Mouse (Mus musculus) hindbrain, embryonic 16.5 days (tissue): Measurements from ENCODE around the gene Cox14. TPM values are rescaled to one million over a fixed set of nuclear protein-coding genes. Genes with fewer than 3 reads are reported as not detected.
A peak's percentile ranks its signal among the peaks of the same experiment; 100 is the strongest.
"Not testable (repeated sequence)": the region's sequence is repeated elsewhere in the genome, so short reads cannot be mapped to it uniquely, and the experiment has no call there.

Experiments used
- ATAC-seq: fragments of 200-750 bp; cut with Nextera tagmentation; 2 replicates; pipeline ENCODE4 v1.8.0; 2017; ENCODE audit warnings: moderate TSS enrichment, moderate library complexity
- H3K27ac ChIP-seq: fragments of 300-500 bp; sonication (generic); 2 replicates; pipeline ENCODE4 v1.5.1; 2014; ENCODE audit warnings: low read depth, mild to moderate bottlenecking, control low read depth, low read length, moderate library complexity
- H3K27me3 ChIP-seq: fragments of 300-500 bp; sonication (generic); replicated peaks from 2 replicates; pipeline ENCODE4 v1.6.1; 2014; ENCODE audit warnings: low read length; ENCODE audit not compliant: control insufficient read depth, insufficient read depth
- H3K36me3 ChIP-seq: fragments of 300-500 bp; sonication (generic); 2 replicates; pipeline ENCODE4 v1.6.1; 2014; ENCODE audit warnings: mild to moderate bottlenecking, low read length, moderate library complexity, mixed read lengths; ENCODE audit not compliant: control insufficient read depth, insufficient read depth
- H3K4me1 ChIP-seq: fragments of 300-500 bp; sonication (generic); 2 replicates; pipeline ENCODE4 v1.6.1; 2014; ENCODE audit warnings: low read depth, low read length; ENCODE audit not compliant: control insufficient read depth, insufficient read depth
- H3K4me2 ChIP-seq: fragments of 300-500 bp; sonication (generic); 2 replicates; pipeline ENCODE4 v1.6.1; 2014; ENCODE audit warnings: mild to moderate bottlenecking, low read length, control low read depth, moderate library complexity
- H3K4me3 ChIP-seq: fragments of 300-500 bp; sonication (generic); 2 replicates; pipeline ENCODE4 v1.5.1; 2014; ENCODE audit warnings: mild to moderate bottlenecking, low read length, control low read depth, moderate library complexity
- H3K9ac ChIP-seq: fragments of 300-500 bp; sonication (generic); 2 replicates; pipeline ENCODE4 v1.6.1; 2014; ENCODE audit warnings: low read depth, mild to moderate bottlenecking, control low read depth, low read length, moderate library complexity
- H3K9me3 ChIP-seq: fragments of 300-500 bp; sonication (generic); 2 replicates; pipeline ENCODE4 v1.6.1; 2014; ENCODE audit warnings: mild to moderate bottlenecking, low read length, moderate library complexity; ENCODE audit not compliant: control insufficient read depth
- WGBS: fragments of 180-500 bp; shearing (Covaris S2); extraction: QIAGEN DNeasy Blood & Tissue Kit; methylation state at CpG from one replicate; pipeline ENCODE4 v1.1.7; 2014; 5-methylcytosine and 5-hydroxymethylcytosine counted together
- polyA plus RNA-seq: library from polyadenylated mRNA; unstranded; fragments of >200 nt; fragmentation: Nextera tagmentation; extraction: Ambion mirVana; gene quantifications from 2 replicates; pipeline ENCODE4 v1.2.1, GENCODE M21; 2015

The Cox14 gene
- polyA plus RNA-seq, 1 experiment from 2014 or later: 191 TPM

DNA sequence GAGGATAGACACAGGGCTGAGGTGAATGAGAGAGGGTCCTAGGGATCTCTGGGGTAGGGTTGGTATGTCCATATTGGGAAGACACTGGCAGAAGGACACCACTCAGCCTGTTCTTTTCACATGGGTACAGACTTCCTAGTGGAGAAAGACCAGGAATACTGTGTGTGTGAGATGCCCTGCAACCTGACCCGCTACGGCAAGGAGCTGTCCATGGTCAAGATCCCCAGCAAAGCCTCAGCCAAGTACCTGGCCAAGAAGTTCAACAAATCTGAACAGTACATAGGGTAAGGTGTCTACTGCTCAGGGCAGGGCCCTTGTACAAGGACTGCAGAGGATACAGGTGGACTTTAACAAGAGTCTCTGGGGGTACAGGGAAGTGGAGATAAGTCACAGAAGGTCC is 28.1 kb upstream of the Cox14 start:
- Histone ChIP-seq H3K27me3 (no peaks in the 10 kb centered on the region), H3K4me3 (no peak overlapping the region), H3K4me1 (no peaks in the 10 kb centered on the region; the same call in 1 of the 2 replicates), H3K27ac (no peak overlapping the region), H3K9ac (no peak overlapping the region), H3K4me2 (no peak overlapping the region), H3K9me3 (no peaks in the 10 kb centered on the region), H3K36me3 (peaks cover 27% of the 10 kb centered on the region)
- WGBS: 34% methylated on average over 2 of the region's 2 CpGs
- ATAC-seq: no peak

DNA sequence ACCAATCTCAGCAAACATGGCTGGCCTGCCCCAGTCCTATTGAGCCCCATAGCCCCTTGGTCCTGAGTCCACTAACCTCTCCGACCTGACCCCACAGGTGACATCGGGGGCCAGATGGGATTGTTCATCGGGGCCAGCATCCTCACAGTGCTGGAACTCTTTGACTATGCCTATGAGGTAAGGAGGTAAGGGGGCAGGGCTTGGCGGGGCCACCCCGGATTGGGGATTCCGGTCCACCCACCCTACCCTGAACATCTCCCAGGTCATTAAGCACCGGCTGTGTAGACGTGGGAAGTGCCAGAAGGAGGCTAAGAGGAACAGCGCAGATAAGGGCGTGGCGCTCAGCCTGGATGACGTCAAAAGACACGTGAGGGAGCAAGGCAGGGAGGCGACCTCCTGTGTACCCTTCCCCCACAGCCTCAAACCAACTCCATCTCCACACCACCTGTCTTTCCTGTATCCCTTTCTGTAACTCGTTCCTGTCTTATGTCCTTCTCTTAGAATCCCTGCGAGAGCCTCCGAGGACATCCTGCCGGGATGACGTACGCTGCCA is 26.8 kb upstream of the Cox14 start:
- Histone ChIP-seq H3K36me3 (peaks cover 27% of the 10 kb centered on the region), H3K4me3 (no peak overlapping the region), H3K27ac (no peak overlapping the region), H3K27me3 (no peaks in the 10 kb centered on the region), H3K9me3 (no peaks in the 10 kb centered on the region), H3K4me2 (no peak overlapping the region), H3K4me1 (peaks cover 8% of the 10 kb centered on the region), H3K9ac (no peak overlapping the region)
- 47% methylated on average over 20 of the region's 20 CpGs for WGBS
- no peak for ATAC-seq

DNA sequence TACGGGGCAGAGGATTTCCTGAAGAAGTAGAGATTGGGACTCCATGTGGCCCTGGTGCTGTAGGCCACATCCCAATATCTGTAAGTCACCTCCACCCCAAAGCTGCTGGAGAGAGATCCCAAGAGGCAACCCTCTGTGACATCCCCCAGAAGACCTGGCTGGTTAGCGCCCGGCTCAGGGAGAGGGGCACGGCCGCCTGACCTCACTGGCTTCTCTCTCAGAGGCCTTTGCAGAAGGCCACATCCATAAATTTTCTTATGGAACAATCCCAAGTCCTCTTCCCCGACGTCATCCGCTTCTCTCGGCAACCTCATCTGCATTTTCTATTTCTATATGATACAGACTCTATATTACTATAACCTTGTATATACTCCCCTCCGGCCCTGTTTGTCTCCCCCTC is 25.7 kb upstream of the Cox14 start:
- Histone ChIP-seq H3K27ac (no peak overlapping the region), H3K36me3 (peaks cover 29% of the 10 kb centered on the region)
- 85% methylated on average over 10 of the region's 10 CpGs for WGBS

DNA sequence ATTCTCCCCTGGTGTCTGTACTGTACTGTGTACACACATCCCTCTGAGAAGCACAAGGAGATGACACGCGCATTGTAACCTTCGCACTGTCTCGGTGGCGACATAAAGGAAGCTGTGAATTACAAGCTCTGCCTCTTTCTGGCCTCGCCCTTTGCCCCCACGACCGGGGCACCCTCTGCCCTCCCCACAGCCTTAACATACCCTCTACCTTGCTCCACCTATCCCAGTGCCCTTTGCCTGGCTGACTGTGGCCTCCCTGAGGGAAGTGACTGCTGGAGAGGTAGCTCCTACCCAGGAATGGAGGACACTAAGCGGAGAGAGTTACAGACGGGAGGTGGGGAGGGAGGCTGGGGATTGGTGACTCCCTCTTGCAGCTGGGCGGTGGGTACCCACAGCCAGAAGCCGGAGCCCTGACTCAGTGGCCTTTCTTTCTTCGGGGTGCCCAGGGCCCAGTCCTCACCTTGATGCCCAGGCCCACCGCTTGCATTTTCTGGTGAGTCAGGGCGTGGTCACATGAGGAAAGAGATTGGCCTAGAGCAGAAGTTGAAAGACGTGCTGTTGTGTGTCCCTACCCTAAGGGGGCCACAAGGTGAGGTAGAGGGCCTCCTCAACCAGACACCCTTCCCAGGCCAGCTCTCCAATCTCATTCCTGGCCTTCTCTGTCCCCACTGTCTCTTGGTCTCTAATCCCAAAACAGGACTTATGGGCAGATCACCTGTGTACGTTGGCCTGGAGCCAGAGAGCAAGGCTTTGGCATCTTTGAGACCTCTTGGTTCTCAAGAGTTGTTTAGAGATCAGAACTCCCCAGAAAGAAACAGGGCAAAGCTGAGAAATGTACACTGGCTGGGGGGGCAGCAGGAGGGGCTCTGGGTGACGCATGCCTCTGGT is 25.0 kb upstream of the Cox14 start:
- no peak overlapping the region; the same call in 1 of the 2 replicates for H3K9ac ChIP-seq
- no peak overlapping the region for H3K4me3 ChIP-seq
- no peaks in the 10 kb centered on the region for H3K9me3 ChIP-seq
- H3K36me3 ChIP-seq: peaks cover 29% of the 10 kb centered on the region
- no peak for ATAC-seq
- 89% methylated on average over 18 of the region's 18 CpGs for WGBS
- no peak overlapping the region for H3K27ac ChIP-seq
- H3K27me3 ChIP-seq: no peaks in the 10 kb centered on the region
- peaks cover 25% of the 10 kb centered on the region for H3K4me1 ChIP-seq
- no peak overlapping the region for H3K4me2 ChIP-seq

More for the DNA sequence above, 25.7 kb upstream of the Cox14 start:
- H3K9ac ChIP-seq: no peak overlapping the region; the same call in 1 of the 2 replicates
- no peaks in the 10 kb centered on the region for H3K27me3 ChIP-seq
- H3K4me2 ChIP-seq: no peak overlapping the region
- no peaks in the 10 kb centered on the region for H3K9me3 ChIP-seq
- H3K4me3 ChIP-seq: no peak overlapping the region
- peaks cover 20% of the 10 kb centered on the region for H3K4me1 ChIP-seq
- ATAC-seq: no peak

DNA sequence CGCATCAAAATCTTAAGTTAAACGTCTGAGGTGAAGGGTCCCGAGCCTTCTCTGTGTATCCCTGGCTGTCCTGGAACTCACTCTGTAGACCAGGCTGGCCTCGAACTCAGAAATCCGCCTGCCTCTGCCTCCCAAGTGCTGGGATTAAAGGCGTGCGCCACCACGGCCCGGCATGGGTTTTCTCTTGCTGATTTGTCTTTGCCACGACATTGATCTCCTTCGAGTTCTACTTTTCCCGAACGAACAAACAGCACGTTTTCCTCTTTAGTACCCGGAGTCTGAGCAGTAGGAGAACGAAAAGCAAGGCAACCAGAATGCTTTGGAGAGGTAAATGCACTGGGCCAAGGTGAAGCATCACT is 23.8 kb upstream of the Cox14 start:
- H3K36me3 ChIP-seq: peaks cover 30% of the 10 kb centered on the region
- not testable (repeated sequence) for H3K27me3 ChIP-seq, H3K9me3 ChIP-seq
- H3K4me2 ChIP-seq: peak overlapping the region; percentile 86
- 44% methylated on average over 16 of the region's 16 CpGs for WGBS
- H3K27ac ChIP-seq: peak overlapping the region; percentile 95
- peak overlapping the region; percentile 51 for H3K9ac ChIP-seq
- H3K4me3 ChIP-seq: peak overlapping the region; percentile 77
- H3K4me1 ChIP-seq: peaks cover 28% of the 10 kb centered on the region
- ATAC-seq: peak; percentile 3; the same call in 1 of the 2 replicates

DNA sequence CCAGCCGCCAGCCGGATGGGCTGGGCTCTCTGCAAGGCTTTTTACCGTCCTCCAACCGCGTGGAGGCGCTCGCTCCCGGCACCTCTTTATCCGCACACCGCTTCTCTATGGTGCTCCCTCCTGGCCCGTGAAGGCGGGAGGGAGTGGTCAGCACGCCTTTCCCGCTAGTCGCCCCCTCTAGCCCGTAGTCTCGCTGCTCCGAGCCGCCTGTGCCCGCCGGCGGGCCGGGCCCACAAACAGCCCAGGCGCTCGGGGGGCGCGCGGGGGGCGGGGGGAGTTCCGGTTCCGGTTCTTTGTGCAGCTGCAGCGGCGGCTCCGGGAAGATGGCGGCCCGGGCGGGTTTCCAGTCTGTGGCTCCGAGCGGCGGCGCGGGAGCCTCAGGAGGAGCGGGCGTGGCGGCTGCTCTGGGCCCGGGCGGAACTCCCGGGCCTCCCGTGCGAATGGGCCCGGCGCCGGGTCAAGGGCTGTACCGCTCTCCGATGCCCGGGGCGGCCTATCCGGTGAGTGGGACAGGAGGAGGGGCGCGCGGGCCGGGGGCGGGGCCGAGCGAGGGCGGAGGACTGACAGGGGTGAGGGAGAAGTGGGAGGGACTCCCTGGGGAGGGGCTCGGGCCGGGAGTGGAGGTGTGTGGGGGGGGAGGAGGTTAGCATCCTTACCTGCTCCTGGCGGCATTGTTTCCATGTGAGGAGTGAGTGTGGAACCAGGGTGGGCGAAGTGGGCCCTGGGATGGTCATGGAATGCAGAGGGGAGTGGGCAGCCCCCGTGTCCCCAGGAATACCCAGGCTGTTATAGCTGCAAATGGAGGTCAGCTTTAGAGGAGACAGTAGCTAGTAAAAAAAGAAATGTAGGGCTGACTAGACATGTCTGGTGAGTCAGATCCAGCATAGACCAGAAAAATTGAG is 23.2 kb upstream of the Cox14 start, which contains the start of gene Smarcd1:
Smarcd1 (plus strand) TSS at position 131 of the 902 bp plus-strand sequence.
- peaks cover 26% of the 10 kb centered on the region for H3K36me3 ChIP-seq
- WGBS: 0% methylated on average over 68 of the region's 71 CpGs
- peak within 1 kb of the TSS; percentile 97 for H3K9ac ChIP-seq
- H3K4me1 ChIP-seq: peaks cover 28% of the 10 kb centered on the region
- H3K4me2 ChIP-seq: peak within 1 kb of the TSS; percentile 86
- no peaks in the 10 kb centered on the region for H3K27me3 ChIP-seq
- no peaks in the 10 kb centered on the region for H3K9me3 ChIP-seq
- H3K27ac ChIP-seq: peak within 1 kb of the TSS; percentile 95
- H3K4me3 ChIP-seq: peak within 1 kb of the TSS; percentile 77
- peak; percentile 97 for ATAC-seq

DNA sequence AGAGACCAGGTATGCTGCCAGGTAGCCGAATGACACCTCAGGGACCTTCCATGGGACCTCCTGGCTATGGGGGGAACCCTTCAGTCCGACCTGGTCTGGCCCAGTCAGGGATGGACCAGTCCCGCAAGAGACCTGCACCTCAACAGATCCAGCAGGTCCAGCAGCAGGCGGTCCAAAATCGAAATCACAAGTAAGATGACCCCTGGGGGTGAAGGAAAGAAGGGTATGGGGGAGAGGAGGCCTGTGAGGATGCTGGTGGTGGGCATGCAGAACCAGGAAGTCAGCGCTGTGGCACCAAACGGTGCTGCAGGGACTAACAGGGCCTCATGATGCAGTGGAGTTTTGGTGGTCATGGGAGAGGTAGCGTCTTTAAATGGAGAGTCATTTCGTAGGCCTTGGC is 22.3 kb upstream of the Cox14 start:
- Histone ChIP-seq H3K4me3 (peak overlapping the region; percentile 77), H3K27ac (peak overlapping the region; percentile 95), H3K36me3 (peaks cover 27% of the 10 kb centered on the region), H3K27me3 (no peaks in the 10 kb centered on the region), H3K4me1 (peaks cover 28% of the 10 kb centered on the region), H3K9me3 (no peaks in the 10 kb centered on the region), H3K4me2 (peak overlapping the region; percentile 86), H3K9ac (peak overlapping the region; percentile 97)
- ATAC-seq: no peak
- 57% methylated on average over 9 of the region's 9 CpGs for WGBS

DNA sequence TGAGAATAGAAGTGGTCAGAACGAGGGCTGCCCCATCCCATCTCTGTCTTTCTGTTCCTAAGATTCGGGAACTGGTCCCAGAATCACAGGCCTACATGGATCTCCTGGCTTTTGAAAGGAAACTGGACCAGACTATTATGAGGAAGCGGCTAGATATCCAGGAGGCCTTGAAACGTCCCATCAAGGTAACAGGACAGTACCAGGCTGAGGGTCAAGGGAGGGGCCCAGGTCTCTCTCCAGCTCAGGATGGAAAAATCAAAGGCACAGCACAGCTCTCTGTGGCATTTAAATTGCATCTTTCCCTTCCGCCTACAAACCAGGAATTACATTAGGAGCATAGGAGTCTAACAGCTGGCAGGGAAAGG is 21.8 kb upstream of the Cox14 start:
- no peak for ATAC-seq
- Histone ChIP-seq H3K4me3 (peak overlapping the region; percentile 77), H3K9me3 (no peaks in the 10 kb centered on the region), H3K4me2 (peak overlapping the region; percentile 86), H3K27me3 (no peaks in the 10 kb centered on the region), H3K36me3 (peaks cover 29% of the 10 kb centered on the region), H3K27ac (peak overlapping the region; percentile 75; the same call in 1 of the 2 replicates), H3K9ac (peak overlapping the region; percentile 97), H3K4me1 (peaks cover 28% of the 10 kb centered on the region)
- 59% methylated on average over 5 of the region's 5 CpGs for WGBS
